Mouse (Mus musculus): ENCODE measurements at regions not wholly inside any gene's neighbourhood (a gene's known extent, or its start where the extent isn't known, plus 50 kb on each side); places are given as distances from the start of the nearest gene placed in this dataset.

DNA sequence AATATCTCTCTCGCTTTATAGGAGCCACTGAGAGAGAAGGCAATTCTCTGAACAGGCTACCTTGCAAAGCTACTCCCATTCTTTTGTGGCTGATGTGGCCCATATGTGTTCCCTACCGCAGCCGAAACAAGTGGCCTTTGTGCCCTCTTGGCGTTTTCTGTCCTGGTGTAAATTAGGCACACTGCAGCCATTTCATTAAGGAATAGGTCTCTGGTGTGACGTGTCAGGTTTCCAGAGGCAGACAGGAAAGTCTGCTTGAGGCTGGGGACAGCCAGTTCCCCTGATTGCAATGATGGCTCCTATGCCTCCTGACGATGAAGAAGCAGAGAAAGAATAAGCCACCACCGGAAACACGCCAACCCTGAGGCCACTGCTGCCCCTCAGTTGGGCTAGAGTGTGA lies 59.3 kb upstream of the Bcor start:
- no peak for DNase-seq

GRCm38 (mm10) chrX:12224314-12224713 lies 64.2 kb upstream of the Bcor start:
- no peak for DNase-seq

DNA sequence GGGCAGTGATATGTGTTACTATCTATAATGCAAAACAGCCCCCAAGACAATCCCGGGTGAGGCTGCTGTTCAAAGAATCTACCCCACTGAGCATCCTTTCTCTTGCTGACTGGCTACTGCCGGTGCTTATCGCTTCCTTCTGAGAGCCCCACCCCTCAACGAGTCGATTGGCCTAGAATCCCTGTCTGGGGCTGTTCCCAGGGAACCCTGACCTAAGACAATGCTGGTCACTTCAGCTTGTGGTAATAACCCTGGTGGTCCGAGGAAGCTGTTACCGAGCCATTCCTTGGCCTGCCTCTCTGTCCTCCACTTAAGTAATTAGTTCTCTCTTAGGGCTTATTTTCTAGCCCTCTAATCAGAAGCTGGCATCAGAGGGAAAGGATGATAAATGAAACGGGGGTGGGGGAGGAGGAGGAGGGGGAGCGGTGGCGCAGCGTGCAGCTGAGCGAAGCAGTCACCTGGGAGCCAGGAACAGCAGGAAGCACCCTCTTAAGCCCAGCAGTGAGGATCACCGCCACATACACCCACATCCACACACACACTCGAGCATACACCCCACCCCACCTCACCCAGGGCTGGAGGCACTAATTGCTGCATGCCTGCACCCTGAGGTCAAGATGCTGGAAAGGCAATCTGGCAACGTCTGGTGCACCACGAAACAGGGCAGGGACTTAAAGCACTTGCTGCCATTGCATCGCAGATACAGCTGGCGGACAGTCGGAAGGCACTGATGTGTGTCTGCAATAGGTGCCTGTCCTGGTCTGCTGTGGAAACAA lies 65.1 kb upstream of the Bcor start:
- no peak for DNase-seq

- DNase-seq = no peak
These were observed 65.7 kb upstream of the Bcor start for GRCm38 (mm10) chrX:12225892-12226206.

GRCm38 (mm10) chrX:12240505-12241011 lies 80.4 kb upstream of the Bcor start:
- no peak for DNase-seq

- no peak for DNase-seq
These were observed 81.6 kb upstream of the Bcor start for GRCm38 (mm10) chrX:12241751-12242150.

DNA sequence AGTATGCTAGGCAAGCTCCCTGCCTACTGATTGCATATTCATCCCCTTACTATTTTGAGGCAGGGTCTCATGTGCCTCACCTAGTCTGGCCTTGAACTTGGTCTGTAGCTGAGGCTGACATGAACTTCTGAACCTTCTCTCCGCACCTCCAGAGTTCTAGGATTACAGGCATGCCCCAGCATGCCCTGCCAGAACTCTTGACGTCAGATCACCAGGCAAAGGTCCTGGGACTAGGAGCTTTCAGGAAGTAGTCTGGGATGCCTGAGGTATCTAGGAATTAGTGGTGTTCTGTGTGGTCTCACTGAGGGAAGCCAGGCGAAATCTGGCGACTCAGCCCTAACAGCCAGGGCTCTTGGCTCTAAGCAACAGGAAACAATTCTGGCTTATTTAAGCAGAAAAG lies 88.9 kb upstream of the Bcor start:
- DNase-seq = no peak

DNA sequence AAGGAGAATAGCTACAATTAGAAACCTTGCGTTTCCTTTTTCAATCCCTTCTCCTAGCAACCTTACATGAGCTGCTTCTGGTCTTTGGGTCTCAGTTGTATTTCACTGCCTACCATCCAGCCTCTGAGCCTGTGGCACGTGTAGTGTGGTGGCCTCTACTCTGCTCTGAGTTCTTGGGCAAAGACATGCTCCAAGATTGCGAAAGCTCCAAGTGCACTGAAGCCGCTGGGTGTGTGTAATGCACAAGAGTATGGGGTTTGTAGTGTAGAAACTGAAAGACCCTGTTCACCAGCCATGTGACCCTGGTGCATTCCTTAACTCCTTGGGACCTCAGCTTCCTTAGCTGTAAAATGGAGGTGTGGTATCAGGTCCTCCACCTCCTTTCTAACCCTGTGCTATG lies 89.8 kb upstream of the Bcor start:
- no peak for DNase-seq

DNA sequence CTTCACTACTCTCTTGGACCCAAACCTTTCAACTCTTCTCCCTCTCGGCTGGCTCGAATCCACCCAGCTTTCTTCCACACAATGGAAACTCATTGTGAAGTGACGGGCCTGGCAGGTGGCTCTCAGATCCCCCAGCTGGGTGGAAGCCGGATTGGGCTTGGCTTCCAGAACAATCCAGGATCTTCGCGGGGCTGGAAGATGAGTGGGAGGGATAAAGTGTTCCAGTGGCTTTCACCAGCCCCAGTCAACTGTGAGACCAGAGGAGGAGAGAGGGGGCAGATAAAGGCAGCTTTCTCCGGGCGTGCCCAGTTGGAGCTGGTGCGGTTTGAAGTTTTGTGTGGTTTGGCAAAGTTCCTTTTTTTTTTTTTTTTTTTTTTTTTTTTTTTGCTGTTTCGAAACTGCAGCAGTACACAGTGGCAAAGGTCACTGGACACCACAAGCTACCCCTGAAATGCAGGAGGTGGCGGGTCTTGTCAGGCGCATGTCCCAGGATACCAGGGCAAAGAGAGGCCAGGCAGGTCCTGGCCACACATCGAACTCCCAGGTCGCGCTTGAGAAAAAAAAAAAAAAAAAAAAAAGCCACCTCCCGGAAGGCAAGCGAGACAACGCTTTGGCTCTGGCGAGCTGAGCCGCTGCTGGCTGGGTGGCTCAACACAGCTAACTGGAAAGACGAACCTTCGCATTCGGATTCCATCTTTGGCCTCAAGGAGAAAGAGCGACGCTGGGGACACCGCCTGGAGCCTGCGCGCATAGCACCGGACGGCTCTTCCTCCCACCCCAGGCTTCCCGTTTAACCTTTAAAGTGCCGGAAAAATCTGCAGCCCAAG lies 91.9 kb upstream of the Bcor start:
- peak; percentile 60 for DNase-seq

- no peak for DNase-seq
These were observed 92.5 kb upstream of the Bcor start for GRCm38 (mm10) chrX:12252680-12253021.

DNA sequence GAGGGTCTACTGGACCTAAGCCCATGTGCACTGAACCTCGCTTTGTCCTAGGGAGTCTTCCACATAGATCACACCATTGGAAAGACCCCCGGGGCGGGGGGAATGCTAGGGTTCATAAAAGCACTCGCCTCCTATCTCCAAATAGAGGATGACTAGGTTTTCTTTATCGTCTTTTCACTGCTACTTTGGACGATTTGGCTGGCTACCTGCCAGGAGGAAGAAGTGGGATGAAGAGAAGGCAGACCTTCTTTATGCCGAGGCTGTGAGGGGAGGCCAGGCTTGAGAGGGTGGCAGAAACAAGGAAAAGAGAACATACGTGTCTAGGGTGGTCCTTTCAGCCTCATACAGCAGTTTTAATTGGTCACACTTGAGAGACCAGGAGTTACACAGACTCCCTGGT lies 96.6 kb upstream of the Bcor start:
- DNase-seq = no peak

DNA sequence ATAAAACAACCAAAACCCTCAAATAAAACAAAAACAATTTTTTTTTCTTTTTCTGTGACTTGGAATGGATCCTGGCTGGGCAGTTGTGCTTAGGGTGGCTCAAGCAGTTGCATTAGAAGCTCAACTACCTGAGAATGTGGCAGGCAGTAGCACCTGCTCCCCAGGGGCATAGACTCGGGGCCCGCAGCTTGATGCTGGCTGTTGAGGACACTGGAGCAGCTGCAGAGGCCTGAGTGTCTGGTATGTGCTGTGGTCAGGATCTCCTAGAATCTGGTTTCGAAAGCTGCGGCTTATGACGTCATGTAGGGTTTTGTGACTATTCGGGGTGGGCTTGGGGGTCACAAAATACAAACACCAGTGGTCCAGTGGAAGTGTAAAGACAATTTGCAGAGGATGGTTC lies 103.7 kb upstream of the Bcor start:
- DNase-seq = no peak

- no peak for DNase-seq
These were observed 124.6 kb upstream of the Bcor start for GRCm38 (mm10) chrX:12284741-12285140.

GRCm38 (mm10) chrX:12285141-12285540 lies 125.0 kb upstream of the Bcor start:
- DNase-seq = no peak

GRCm38 (mm10) chrX:12285976-12286909 lies 126.1 kb upstream of the Bcor start:
- DNase-seq = no peak

GRCm38 (mm10) chrX:12286910-12287522 lies 126.9 kb upstream of the Bcor start:
- DNase-seq = no peak

DNA sequence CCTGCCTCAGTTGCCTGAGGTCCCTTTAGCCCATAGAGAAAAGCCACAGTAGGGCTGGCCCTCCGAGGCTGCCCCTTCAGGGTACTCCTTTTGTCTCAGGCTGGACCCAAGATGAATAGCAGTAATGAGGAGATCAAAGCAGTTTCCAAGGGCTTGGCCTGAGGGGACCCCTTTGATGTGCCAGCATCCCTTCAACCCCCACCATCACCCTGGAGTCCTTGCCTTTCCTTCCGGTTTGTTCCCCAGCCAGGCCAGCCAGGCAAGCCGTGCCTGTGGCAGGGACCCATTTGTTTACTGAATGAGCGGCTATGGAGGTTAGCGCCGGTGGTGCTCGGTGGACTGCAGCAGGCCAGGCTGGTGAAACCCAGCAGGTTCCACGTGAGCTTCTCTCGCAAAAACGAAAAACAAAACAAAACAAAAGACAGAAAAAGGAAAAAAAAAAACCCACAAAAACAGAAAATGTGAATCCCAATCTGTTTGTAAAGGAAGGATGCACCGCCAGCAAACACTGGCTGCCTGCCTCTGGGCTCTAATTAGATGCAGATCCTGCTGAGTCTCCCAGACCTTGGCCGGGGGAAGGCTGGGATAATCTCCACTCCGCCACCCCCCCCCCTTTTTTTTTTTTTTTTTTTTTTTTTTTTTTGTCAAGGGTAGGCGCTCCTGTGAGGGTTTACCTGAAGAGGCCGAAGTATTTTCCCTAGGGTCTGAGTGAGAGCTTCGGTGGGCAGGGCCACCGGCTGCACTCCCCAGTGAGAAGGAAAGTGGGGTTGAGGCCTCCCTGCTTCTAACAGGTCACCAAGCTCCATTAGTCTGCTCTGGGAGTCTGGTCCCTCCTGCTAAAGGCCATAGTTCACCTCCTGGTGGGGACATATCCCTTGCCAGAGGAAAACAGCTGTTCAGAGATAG lies 127.8 kb upstream of the Bcor start:
- DNase-seq = no peak

DNA sequence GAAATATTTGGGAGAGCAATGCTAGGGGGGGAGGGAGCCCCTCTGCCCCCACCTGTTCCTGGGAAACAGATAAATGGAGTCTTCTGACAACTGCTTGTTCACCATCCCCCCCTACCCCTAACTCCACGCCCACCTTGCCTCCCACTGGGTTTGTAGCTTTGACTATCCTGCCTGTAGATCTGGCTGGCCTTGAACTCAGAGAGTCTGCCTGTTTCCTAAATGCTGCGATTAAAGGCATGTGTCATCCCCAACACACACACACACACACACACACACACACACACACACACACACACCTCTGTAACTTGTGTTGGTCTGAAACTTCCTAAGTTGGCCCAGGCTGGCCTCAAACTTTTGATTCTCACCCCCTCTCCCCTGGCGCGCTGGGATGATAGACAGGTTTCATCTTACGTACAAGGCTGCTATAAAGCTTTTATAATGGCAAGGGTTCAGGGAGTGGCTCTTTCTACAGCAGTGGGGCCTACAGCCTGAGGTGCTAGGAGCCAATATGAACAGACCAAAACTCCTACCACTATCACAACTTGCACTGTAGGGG lies 128.5 kb upstream of the Bcor start:
- DNase-seq = no peak

- no peak for DNase-seq
These were observed 133.0 kb upstream of the Bcor start for GRCm38 (mm10) chrX:12293146-12293545.

GRCm38 (mm10) chrX:12294452-12294851 lies 134.3 kb upstream of the Bcor start:
- DNase-seq = no peak

DNA sequence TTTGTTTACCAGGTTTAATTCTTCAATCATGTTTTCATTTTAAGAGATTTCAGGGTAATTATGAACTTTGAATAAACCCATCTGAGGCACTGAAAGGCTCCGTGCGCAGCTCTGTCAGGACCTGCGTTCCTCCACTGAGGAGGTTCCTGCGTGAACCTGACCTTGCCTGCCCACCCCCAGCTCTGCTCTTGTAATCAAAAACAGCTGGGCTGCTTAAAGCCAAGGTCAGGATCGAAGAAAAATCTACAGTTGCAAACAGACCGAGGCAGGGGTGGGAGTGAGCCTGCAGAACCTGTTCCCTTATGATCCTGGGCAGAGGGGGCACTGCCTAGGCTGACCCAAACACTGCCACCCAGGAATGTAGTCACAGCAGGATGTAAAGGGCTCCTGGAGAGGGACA lies 134.8 kb upstream of the Bcor start:
- DNase-seq = no peak
